In the genomic region with DNA sequence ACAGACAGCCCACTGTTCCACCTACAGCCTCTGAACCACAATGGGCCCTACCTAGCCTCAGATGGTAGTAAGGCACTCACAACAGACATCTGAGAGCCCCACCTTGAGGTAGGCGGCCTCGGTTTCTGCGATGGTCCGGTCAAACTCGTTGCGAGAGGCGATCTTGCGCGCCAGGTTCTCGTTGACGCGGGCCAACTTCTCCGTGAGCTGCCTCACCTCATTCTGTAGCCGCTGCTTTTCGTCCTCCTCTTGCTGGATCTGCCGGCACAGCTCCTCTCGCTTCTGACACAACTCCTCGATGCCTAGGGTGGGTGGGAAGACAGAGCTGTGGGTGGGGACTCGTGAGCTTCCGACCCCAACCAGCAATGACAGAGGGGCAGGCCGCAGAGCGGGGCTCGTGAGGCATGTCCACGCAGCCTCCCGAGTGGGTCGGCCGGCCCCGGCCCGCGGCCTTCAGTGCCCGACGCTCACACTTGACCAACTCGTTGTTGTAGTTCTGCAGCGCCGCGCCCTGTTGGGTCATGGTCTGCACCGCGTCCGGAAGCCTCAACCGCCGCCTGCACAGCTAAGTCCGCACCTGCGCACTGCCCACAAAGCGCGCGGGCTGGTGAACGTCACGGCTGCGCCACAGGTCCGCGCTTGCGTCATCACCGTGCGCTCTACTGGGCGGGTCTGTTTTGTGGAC, we compare ENCODE assay signal across 8 mouse cellular contexts. TPM values are rescaled to one million over a fixed set of nuclear protein-coding genes. Genes with fewer than 3 reads are reported as not detected.
DNase-seq lines count a peak whose midpoint lies in the region; ATAC-seq and TF ChIP-seq lines count a peak whose summit lies in the region.

A gene (minus strand): TSS at position 612 of the 685 bp plus-strand sequence.
A gene (plus strand): TSS at position 652 of the 685 bp plus-strand sequence.

- H3K9ac ChIP-seq in kidney, embryonic 14.5 days (ENCODE audit: low read depth, low read length), result peak within 1 kb of the TSS; percentile 88
- peak within 1 kb of the TSS; percentile 82 for H3K9ac ChIP-seq in limb, embryonic 15.5 days

- peak within 1 kb of the TSS; percentile 94 for H3K4me2 ChIP-seq in kidney, embryonic 14.5 days (replicated peaks; ENCODE audit: low read depth, low read length)
- peak within 1 kb of the TSS; percentile 88 for H3K4me2 ChIP-seq in limb, embryonic 15.5 days

- no peaks in the 10 kb centered on the region for H3K27me3 ChIP-seq in kidney, embryonic 14.5 days (ENCODE audit: control insufficient read depth, insufficient read depth, low read length)
- H3K27me3 ChIP-seq in limb, embryonic 15.5 days, result no peaks in the 10 kb centered on the region

- H3K27ac ChIP-seq in bone marrow macrophage, adult 2 months (ENCODE audit: insufficient read depth, low read depth, low read length), result peak within 1 kb of the TSS; percentile 67
- no peak within 1 kb of the TSS; the same call in 1 of the 2 replicates for H3K27ac ChIP-seq in embryonic fibroblast, embryonic 13.5 days (ENCODE audit: insufficient read depth, low read length)
- peak within 1 kb of the TSS; percentile 76 for H3K27ac ChIP-seq in kidney, embryonic 14.5 days (ENCODE audit: low read depth, low read length)
- H3K27ac ChIP-seq in limb, embryonic 15.5 days, result peak within 1 kb of the TSS; percentile 91

- DNase-seq in A20 (ENCODE audit: low read depth, low spot score), result peak; percentile 98
- peak; percentile 95 to 96 for DNase-seq in heart, adult 9 months (ENCODE audit: low spot score in 2 of 2)
- peak; percentile 95 to 97 for DNase-seq in monocyte, adult 2 months (ENCODE audit: low read depth in 1 of 2, low spot score in 2 of 2)
- peak; percentile 96 to 98 for DNase-seq in spleen, postnatal 36 days (ENCODE audit: low spot score in 2 of 2)

- WGBS in kidney, embryonic 14.5 days, result under 1% methylated on average over 55 of the region's 55 CpGs
- under 1% methylated on average over 55 of the region's 55 CpGs for WGBS in limb, embryonic 15.5 days

- peaks cover 17% of the 10 kb centered on the region for H3K4me1 ChIP-seq in bone marrow macrophage, adult 2 months (ENCODE audit: control insufficient read depth, insufficient read depth, low read length)
- 0 out of 2 replicates have a peak, but pooled peaks cover 8% of the 10 kb centered on the region for H3K4me1 ChIP-seq in embryonic fibroblast, embryonic 13.5 days (ENCODE audit: control insufficient read depth, insufficient read depth, low read length)
- H3K4me1 ChIP-seq in kidney, embryonic 14.5 days (ENCODE audit: control insufficient read depth, insufficient read depth, low read length), result peaks cover 18% of the 10 kb centered on the region
- peaks cover 27% of the 10 kb centered on the region for H3K4me1 ChIP-seq in limb, embryonic 15.5 days

- peak within 1 kb of the TSS; percentile 81 for H3K4me3 ChIP-seq in bone marrow macrophage, adult 2 months (ENCODE audit: insufficient read depth, low read length)
- peak within 1 kb of the TSS; percentile 92 for H3K4me3 ChIP-seq in embryonic fibroblast, embryonic 13.5 days (ENCODE audit: insufficient read depth, low read length)
- H3K4me3 ChIP-seq in kidney, embryonic 14.5 days (ENCODE audit: low read length), result peak within 1 kb of the TSS; percentile 93
- peak within 1 kb of the TSS; percentile 91 for H3K4me3 ChIP-seq in limb, embryonic 15.5 days

- peaks cover 60% of the 10 kb centered on the region for H3K36me3 ChIP-seq in kidney, embryonic 14.5 days (ENCODE audit: control insufficient read depth, insufficient read depth, low read length)
- H3K36me3 ChIP-seq in limb, embryonic 15.5 days, result peaks cover 70% of the 10 kb centered on the region

- H3K9me3 ChIP-seq in kidney, embryonic 14.5 days (ENCODE audit: control insufficient read depth, low read length), result no peaks in the 10 kb centered on the region
- no peaks in the 10 kb centered on the region for H3K9me3 ChIP-seq in limb, embryonic 15.5 days

- peak; percentile 97 for ATAC-seq in kidney, embryonic 14.5 days (ENCODE audit: low FRiP score, low TSS enrichment)
- peak; percentile 93 for ATAC-seq in limb, embryonic 15.5 days (ENCODE audit: insufficient number of reproducible peaks, low FRiP score, low TSS enrichment, low read depth)

- TF ChIP-seq POLR2A in bone marrow macrophage, adult 2 months (IDR thresholded peaks at IDR 0.05; ENCODE audit: borderline replicate concordance, low read depth, low read length), result peak; percentile 39; the same call in 1 of the 2 replicates
- TF ChIP-seq POLR2A in embryonic fibroblast, embryonic 13.5 days (IDR thresholded peaks at IDR 0.05; ENCODE audit: low read depth, low read length), result peak; percentile 93

- TF ChIP-seq CTCF in bone marrow macrophage, adult 2 months (IDR thresholded peaks at IDR 0.05; ENCODE audit: low read depth, low read length), result no peak
- peak; percentile 24; the same call in 1 of the 2 replicates for TF ChIP-seq CTCF in embryonic fibroblast, embryonic 13.5 days (IDR thresholded peaks at IDR 0.05; ENCODE audit: borderline replicate concordance, insufficient read depth, low read length)

RNA-seq across cellular contexts. Expression of the first gene that starts in this region (rescaled TPM):
- polyA plus RNA-seq in bone marrow macrophage, adult 2 months (2012; ENCODE audit: insufficient read depth, insufficient read length, missing spikeins), result 55.1 and 59.7 TPM in 2 replicates
- polyA plus RNA-seq in embryonic fibroblast, embryonic 13.5 days (2011; ENCODE audit: insufficient read length, low read depth, missing spikeins), result 46.2 and 49.4 TPM in 2 replicates
- 212 and 253 TPM in 2 replicates for polyA plus RNA-seq in kidney, embryonic 14.5 days (2014; fragmentation: Nextera tagmentation; extraction: Ambion mirVana)
- 241 and 244 TPM in 2 replicates for polyA plus RNA-seq in limb, embryonic 15.5 days (2015; fragmentation: Nextera tagmentation; extraction: Ambion mirVana)

RNA-seq across cellular contexts. Expression of the second gene that starts in this region (rescaled TPM):
- 84.0 and 89.6 TPM in 2 replicates for polyA plus RNA-seq in bone marrow macrophage, adult 2 months (2012; ENCODE audit: insufficient read depth, insufficient read length, missing spikeins)
- polyA plus RNA-seq in embryonic fibroblast, embryonic 13.5 days (2011; ENCODE audit: insufficient read length, low read depth, missing spikeins), result 93.8 and 95.3 TPM in 2 replicates
- 71.4 and 111 TPM in 2 replicates for polyA plus RNA-seq in kidney, embryonic 14.5 days (2014; fragmentation: Nextera tagmentation; extraction: Ambion mirVana)
- polyA plus RNA-seq in limb, embryonic 15.5 days (2015; fragmentation: Nextera tagmentation; extraction: Ambion mirVana), result 136 and 140 TPM in 2 replicates
